Mouse (Mus musculus): ENCODE results near the gene Gm17409.

GRCm38 (mm10) chr2:58423319-58423718, 46.6 kb upstream of the Gm17409 start:
- TF ChIP-seq POLR2A (IDR thresholded peaks at IDR 0.05; ENCODE audit: low read depth, low read length) (no peak), ELF1 (IDR thresholded peaks at IDR 0.05; ENCODE audit: low read depth, low read length) (no peak), MEF2A (IDR thresholded peaks at IDR 0.05; ENCODE audit: borderline replicate concordance, low read depth, low read length) (no peak), MAZ (IDR thresholded peaks at IDR 0.05; ENCODE audit: low read depth, low read length) (no peak), POLR2AphosphoS2 (IDR thresholded peaks at IDR 0.05; ENCODE audit: low read depth, low read length) (no peak), CTCF (conservative IDR thresholded peaks at IDR 0.05 in 1 of 2, IDR thresholded peaks at IDR 0.05 in 1 of 2; ENCODE audit: low read depth in 2 of 2, low read length in 2 of 2) (no peak), JUND (conservative IDR thresholded peaks at IDR 0.05; ENCODE audit: low read depth, low read length) (peak; percentile 87), NRF1 (IDR thresholded peaks at IDR 0.05; ENCODE audit: low read depth, low read length) (no peak), MAX (IDR thresholded peaks at IDR 0.05; ENCODE audit: low read length) (no peak), EP300 (IDR thresholded peaks at IDR 0.05; ENCODE audit: low read length) (peak; percentile 79), RAD21 (IDR thresholded peaks at IDR 0.05; ENCODE audit: low read depth, low read length) (no peak), CHD1 (IDR thresholded peaks at IDR 0.05; ENCODE audit: low read depth, low read length) (no peak), ZC3H11A (IDR thresholded peaks at IDR 0.05; ENCODE audit: low read depth, low read length) (no peak)

All from CH12.LX (cell line).